Mouse (Mus musculus) layer of hippocampus, postnatal 25 days (tissue): ENCODE measurements around the gene Kdm8. TPM values are rescaled to one million over a fixed set of nuclear protein-coding genes. Genes with fewer than 3 reads are reported as not detected.

Source experiments
- DNase-seq, 2 experiments: peaks; one replicate each; pipeline ENCODE4 v3.0.0; 2022; ENCODE audit warnings: mixed read lengths in 2 of 2, low spot score in 1 of 2; ENCODE audit errors: extremely low spot score in 1 of 2
- total RNA-seq, 2 experiments: library from RNA; stranded (reverse); gene quantifications; 2 replicates each; pipeline ENCODE4 v1.2.3; 2021

The Kdm8 gene
- total RNA-seq, 2 experiments from 2014 or later: 3.9 to 5.6 TPM

DNA sequence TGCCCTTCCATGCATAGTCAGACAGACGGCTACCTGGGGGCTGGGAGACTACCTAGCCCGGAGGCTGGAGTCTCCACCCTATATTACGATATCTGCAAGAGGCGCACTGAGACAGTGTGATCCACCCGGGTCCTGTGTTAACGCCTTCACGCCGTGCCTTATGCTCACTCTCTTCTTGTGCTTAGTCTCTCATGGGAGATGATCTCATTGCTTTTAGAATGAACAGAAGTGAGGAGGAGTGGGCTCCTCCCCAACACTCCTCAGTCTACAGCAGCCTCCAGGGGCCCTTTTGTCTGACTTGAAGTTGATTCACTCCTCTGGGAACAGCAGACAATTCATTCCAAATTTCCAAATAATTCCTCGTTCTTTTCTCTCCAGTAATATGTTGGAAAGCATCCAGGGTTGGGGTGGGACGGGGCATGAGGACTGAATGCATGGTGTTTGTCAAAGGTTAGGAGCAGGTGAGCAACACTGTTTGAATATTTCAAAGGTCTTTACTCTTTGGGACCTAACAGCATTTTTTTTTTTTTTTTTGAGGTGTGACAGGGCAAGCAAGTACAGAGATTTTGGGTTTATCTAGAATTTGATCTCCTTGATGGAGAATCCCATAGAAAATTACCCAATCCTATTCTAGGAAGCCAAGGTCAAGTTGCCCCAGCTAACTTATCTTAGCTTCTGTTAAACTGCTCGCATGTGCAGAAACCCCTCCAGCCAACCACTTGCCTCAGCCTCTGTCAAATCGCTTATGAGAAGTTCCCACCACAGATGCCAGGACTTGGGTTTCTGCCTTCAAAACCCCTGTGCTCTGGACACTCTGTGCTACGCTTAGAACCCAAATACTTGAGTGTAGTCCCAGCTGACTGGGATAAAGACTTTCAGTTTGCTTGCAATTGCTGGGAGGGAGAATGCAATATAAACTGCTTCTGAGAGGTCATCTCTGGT lies 55.7 kb downstream of the Kdm8 start:
- DNase-seq: no peak

DNA sequence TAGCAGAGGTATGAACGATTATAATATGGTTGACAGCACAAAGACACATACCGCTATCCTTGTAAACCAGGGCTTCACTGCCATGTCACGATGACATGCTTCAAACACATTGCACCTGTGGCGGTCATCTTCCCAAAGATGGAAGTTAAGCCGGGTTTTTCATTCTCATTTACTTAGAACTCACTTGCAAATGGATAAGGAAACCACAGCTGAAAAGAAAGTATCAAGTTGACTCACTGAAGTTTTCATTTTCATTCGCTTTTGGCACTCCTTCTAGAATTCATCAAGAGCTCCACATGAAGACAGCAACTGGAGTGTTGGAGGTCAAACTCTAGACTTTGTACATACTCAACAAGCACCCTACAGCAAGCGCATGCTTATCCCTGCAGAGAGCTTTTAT lies 56.4 kb downstream of the Kdm8 start:
- DNase-seq: no peak

DNA sequence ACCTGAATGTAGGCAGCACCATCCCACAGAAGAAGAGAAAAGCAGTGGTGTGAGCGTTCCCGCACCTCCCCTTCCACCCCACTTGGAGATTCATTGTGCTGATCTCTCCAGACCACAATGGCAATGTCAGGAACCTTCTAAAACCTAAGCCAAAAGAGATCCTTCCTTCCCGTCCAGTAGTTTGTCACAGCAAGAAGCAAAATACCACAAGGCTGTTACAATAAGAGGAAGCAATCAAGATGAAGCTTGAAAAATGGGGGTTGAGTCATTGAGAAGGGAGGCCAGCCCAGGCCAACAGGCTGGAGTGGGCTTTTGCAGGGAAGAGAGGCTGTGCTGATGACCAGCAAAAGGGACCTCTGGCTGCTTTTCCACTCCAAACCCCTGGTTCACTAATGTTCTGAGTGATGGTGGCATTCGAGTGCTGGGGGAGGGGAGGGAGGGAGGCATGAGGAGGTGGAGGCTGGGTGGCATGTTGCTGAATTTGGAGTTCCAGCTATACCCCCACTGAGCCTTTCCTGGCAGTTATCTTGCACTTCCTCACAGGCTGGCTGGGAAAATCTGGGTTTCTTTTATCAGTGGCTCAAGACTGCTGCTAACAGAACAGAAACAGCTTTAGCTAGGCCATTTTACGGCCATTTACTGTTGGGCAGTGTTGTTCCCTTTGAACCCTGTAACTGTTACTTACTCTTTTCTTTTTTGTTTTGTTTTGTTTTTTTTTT lies 59.1 kb downstream of the Kdm8 start:
- DNase-seq: no peak

DNA sequence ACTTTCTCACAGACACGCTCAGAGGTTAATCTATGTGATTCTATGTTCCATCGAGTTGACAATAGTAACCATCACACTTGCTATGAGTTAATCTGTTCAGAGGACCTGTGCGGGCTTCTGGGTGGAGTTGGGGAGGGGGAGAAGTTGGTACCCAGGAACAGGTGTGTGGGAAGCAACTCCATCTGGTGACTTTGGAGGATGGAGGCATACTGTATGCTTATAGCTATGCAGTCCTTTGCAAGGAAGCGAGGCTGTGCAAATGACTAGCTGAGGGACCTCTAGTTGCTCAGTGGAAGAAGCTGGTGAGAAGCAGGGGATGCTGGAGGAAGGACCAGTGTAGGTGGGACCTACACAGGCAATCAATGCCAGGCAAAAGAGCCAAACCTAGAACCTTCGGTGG lies 60.1 kb downstream of the Kdm8 start:
- no peak for DNase-seq

DNA sequence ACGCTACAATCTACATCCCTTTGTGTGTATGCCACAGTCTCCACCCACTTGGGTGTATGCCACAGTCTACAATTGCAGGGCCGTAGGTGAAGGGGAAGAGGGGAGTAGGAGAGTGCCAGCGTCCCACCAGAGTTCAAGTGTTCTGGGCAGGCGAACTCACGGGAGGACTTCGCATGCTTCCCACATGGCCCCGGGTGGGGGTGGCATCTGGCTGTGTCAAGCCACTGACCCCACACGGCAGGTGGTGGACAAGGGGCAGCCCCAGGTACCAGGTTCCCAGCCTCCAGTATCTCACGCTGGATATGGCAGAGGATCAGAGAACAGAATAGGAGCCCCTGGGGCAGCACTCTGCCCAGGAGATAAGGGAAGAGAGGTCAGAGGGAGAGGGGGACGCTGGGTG lies 61.1 kb downstream of the Kdm8 start:
- DNase-seq: no peak

DNA sequence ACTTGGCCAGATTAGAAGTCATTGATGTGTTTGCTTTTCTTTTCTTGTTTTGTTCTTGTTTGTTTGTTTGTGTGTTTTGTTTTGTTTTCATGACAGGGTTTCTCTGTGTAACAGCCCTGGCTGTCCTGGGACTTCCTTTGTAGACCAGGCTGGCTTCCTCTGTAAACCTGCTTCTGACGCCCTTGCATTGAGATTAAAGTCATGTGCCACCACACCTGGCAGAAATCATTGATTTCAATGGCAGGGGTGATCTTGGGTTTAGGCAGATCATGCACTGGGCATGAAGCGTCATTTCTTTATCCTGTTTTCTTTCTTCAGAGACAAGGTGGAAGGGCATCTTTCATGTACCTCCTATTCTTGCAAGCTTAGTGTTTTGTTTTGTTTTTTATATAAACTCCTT lies 62.8 kb downstream of the Kdm8 start:
- no peak for DNase-seq

DNA sequence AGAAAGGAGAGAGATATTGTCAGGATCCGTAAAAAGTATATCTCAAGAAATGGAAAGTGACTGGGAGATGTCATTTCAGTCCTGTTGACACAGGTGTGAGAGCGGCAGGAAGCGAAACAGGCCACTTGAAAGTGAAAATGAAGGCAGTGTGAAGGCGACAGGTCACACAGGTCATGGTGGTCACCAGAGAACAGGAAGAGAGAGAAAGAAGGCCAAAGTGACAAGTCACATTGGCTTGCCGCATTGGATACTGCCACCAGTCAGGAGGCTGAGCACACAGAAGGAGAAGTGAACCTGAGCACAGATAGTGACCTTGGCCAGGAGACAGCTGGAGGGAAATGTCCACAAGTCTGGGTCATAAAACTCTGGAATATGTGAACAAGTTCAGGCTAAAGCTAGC lies 67.0 kb downstream of the Kdm8 start:
- no peak for DNase-seq

DNA sequence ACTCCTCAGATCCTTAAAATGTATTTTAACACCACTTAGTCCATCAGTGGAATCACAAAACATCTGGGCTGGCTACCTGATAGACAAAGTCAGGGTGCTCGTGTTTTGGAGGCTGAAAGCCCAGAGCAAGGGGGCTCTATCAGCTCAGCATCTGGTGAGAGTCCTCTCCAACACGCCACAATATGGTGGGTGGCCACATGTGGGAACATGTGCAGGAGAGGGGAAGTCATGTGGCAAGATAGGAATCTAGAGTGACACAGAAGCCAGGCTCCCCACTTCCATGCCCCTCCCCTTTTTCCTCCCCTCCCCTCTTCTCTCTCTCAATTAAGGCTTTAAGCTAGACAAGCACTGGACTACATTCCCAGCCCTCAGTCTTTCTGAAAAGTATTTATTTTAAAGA lies 67.4 kb downstream of the Kdm8 start:
- DNase-seq: no peak

Other genes starting within 250 kb of the Kdm8 start
- 10 to 100 TPM; 16.6 to 18.1 TPM for gene Nsmce1, start 46.9 kb downstream of the Kdm8 start, total RNA-seq
- 1 to 10 TPM; 3.7 to 4.6 TPM for gene Il4ra, start 107.4 kb downstream of the Kdm8 start, total RNA-seq
- 1 to 10 TPM in 1 of 2 experiments, under 1 TPM in 1; 0.89 to 1.1 TPM for gene Il21r, start 158.8 kb downstream of the Kdm8 start, total RNA-seq